Mouse (Mus musculus) urinary bladder, postnatal 25 days (tissue): ENCODE measurements around the gene Cbl.

ENCODE experiments used
- DNase-seq: peaks from one replicate; pipeline ENCODE4 v3.0.0; 2022; ENCODE audit warnings: low spot score

Gene Cbl

GRCm38 (mm10) chr9:44233802-44234478 is at the start of gene Cbl:
Gene Cbl (minus strand): TSS chr9:44234049.
- DNase-seq = peak; percentile 98

- DNase-seq = no peak
These were observed 49.3 kb upstream of the Cbl start for GRCm38 (mm10) chr9:44283183-44283582.

- DNase-seq = no peak
These were observed 36.1 kb upstream of the Cbl start for GRCm38 (mm10) chr9:44269973-44270372.

GRCm38 (mm10) chr9:44269077-44269476 is 35.2 kb upstream of the Cbl start:
- no peak for DNase-seq

GRCm38 (mm10) chr9:44268432-44268831 is 34.6 kb upstream of the Cbl start, which contains the start of gene Nlrx1:
Gene Nlrx1 (minus strand): TSS chr9:44268599.
- DNase-seq = no peak

GRCm38 (mm10) chr9:44268027-44268360 is 34.1 kb upstream of the Cbl start:
- peak; percentile 92 for DNase-seq

GRCm38 (mm10) chr9:44267319-44268026 is 33.6 kb upstream of the Cbl start:
- DNase-seq = no peak

GRCm38 (mm10) chr9:44266478-44267226 is 32.8 kb upstream of the Cbl start:
- no peak for DNase-seq

- DNase-seq = no peak
These were observed 27.5 kb upstream of the Cbl start for GRCm38 (mm10) chr9:44261388-44261787.

- no peak for DNase-seq
These were observed 25.2 kb upstream of the Cbl start for GRCm38 (mm10) chr9:44259014-44259413.

- no peak for DNase-seq
These were observed 22.4 kb upstream of the Cbl start for GRCm38 (mm10) chr9:44256213-44256612.

- no peak for DNase-seq
These were observed 21.3 kb upstream of the Cbl start for GRCm38 (mm10) chr9:44255136-44255521.

GRCm38 (mm10) chr9:44254508-44255135 is 20.8 kb upstream of the Cbl start:
- no peak for DNase-seq

GRCm38 (mm10) chr9:44253441-44253840 is 19.6 kb upstream of the Cbl start:
- DNase-seq = no peak

GRCm38 (mm10) chr9:44251314-44251713 is 17.5 kb upstream of the Cbl start, which contains the start of gene Pdzd3:
Gene Pdzd3 (minus strand): TSS chr9:44251471.
- DNase-seq = no peak

GRCm38 (mm10) chr9:44250445-44250844 is 16.6 kb upstream of the Cbl start:
- DNase-seq = no peak

GRCm38 (mm10) chr9:44249181-44250146 is 15.6 kb upstream of the Cbl start:
- peak; percentile 32 for DNase-seq

GRCm38 (mm10) chr9:44247907-44248306 is 14.1 kb upstream of the Cbl start:
- no peak for DNase-seq

- DNase-seq = no peak
These were observed 9.8 kb upstream of the Cbl start for GRCm38 (mm10) chr9:44243621-44244020.

GRCm38 (mm10) chr9:44241418-44241817 is 7.6 kb upstream of the Cbl start:
- DNase-seq = no peak

- DNase-seq = no peak
These were observed 7.1 kb upstream of the Cbl start for GRCm38 (mm10) chr9:44240911-44241310.
